ENCODE assay signal across 9 mouse cellular contexts in the genomic region with DNA sequence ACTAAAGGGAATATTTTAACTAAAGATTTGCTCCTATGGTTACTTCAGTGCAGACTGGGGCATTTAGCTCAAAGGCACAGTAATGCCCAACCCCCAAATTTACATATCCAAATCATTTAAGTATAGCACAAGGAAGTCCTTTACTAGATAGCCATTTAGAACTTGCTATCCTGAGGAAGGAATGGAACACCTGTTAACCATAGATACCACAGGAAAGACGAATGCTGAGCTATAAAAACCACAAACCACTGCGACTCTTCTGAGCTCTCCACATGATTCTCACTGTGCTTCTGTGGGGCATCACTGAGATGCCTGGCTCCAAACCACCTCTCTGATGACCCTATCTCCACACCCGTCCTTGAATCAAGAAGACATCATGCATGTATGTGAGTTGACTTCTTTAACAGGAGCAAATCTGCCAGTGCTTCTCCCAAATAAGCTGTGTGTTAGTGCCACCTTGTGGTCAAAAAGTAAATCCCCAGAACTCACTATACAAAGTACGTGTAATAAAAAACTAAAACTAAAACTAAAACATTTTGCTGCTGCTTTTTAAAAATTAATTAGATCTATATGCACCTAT. TPM values are rescaled to one million over a fixed set of nuclear protein-coding genes. Genes with fewer than 3 reads are reported as not detected.
DNase-seq lines count a peak whose midpoint lies in the region; ATAC-seq and TF ChIP-seq lines count a peak whose summit lies in the region.
"Had no signal": no experiment of that assay in that cellular context is flagged by ENCODE, and none has a peak within 500 bp of the region (broad histone marks: within the 10 kb centered on the region; RNA-seq: fewer than 3 reads in every experiment).

No protein-coding gene starts in this region.

- TF ChIP-seq POLR2A in CH12.LX (IDR thresholded peaks at IDR 0.05; ENCODE audit: low read depth, low read length), result no peak

- no peak for TF ChIP-seq EP300 in heart, postnatal 0 days (IDR thresholded peaks at IDR 0.05; ENCODE audit: low read depth)
- no peak for TF ChIP-seq EP300 in CH12.LX (IDR thresholded peaks at IDR 0.05; ENCODE audit: low read length)

- no peak for ATAC-seq in heart, postnatal 0 days (ENCODE audit: insufficient read depth, low read depth)
- ATAC-seq in midbrain, embryonic 15.5 days (replicated peaks), result peak; percentile 62; the same call in 1 of the 2 replicates

- no peak overlapping the region for H3K4me3 ChIP-seq in heart, postnatal 0 days (ENCODE audit: low read depth, low read length)
- no peak overlapping the region for H3K4me3 ChIP-seq in CH12.LX (replicated peaks in 1 of 3; ENCODE audit: low read depth in 2 of 3, low read length in 2 of 3, poor library complexity in 1 of 3)
- H3K4me3 ChIP-seq in midbrain, embryonic 15.5 days, result no peak overlapping the region

- TF ChIP-seq RAD21 in CH12.LX (IDR thresholded peaks at IDR 0.05; ENCODE audit: low read depth, low read length), result peak; percentile 83

- TF ChIP-seq CTCF in heart, postnatal 0 days (IDR thresholded peaks at IDR 0.05; ENCODE audit: low read depth), result peak; percentile 67
- peak; percentile 62 to 85 for TF ChIP-seq CTCF in CH12.LX (conservative IDR thresholded peaks at IDR 0.05 in 1 of 2, IDR thresholded peaks at IDR 0.05 in 1 of 2; ENCODE audit: low read depth in 2 of 2, low read length in 2 of 2)

- no peak overlapping the region for H3K4me2 ChIP-seq in heart, postnatal 0 days (ENCODE audit: low read depth, low read length)
- H3K4me2 ChIP-seq in CH12.LX (ENCODE audit: insufficient read depth, low read depth, poor library complexity, severe bottlenecking), result peak overlapping the region; percentile 68; the same call in 1 of the 2 replicates
- no peak overlapping the region for H3K4me2 ChIP-seq in midbrain, embryonic 15.5 days

- 29% methylated on average over 4 of the region's 4 CpGs for WGBS in heart, postnatal 0 days
- WGBS in midbrain, embryonic 15.5 days, result 37% methylated on average over 4 of the region's 4 CpGs

- dilution Hi-C loops in CH12.LX (cut with MboI; ENCODE audit: extremely low pct_ligation_motif_present, extremely low pct_unique_long_range_greater_than_20kb, low sequenced_read_pairs), result no loop called here

- no peaks in the 10 kb centered on the region for H3K9me3 ChIP-seq in heart, postnatal 0 days (replicated peaks; ENCODE audit: control insufficient read depth, low read length)
- no peaks in the 10 kb centered on the region for H3K9me3 ChIP-seq in CH12.LX (replicated peaks; ENCODE audit: low read length)
- no peaks in the 10 kb centered on the region for H3K9me3 ChIP-seq in midbrain, embryonic 15.5 days

- no peaks in the 10 kb centered on the region for H3K79me2 ChIP-seq in CH12.LX (replicated peaks; ENCODE audit: control insufficient read depth, extremely low read depth, insufficient read depth, poor library complexity, severe bottlenecking)

- H3K27ac ChIP-seq in heart, postnatal 0 days (ENCODE audit: low read depth), result no peak overlapping the region
- no peak overlapping the region for H3K27ac ChIP-seq in CH12.LX (ENCODE audit: insufficient read depth, low read depth)
- H3K27ac ChIP-seq in midbrain, embryonic 15.5 days, result no peak overlapping the region

- in situ Hi-C loops in CH12.LX (cut with MboI; ENCODE audit: low pct_ligation_motif_present, low pct_unique_long_range_greater_than_20kb, low sequenced_read_pairs), result loop anchor here (5.0 kb wide), 1 partner anchor 50 kb away; no protein-coding TSS in a partner anchor

- DNase-seq in heart, postnatal 0 days (ENCODE audit: low spot score), result peak; percentile 40
- DNase-seq in heart, postnatal 25 days (ENCODE audit: low spot score), result no peak
- DNase-seq in CH12.LX (ENCODE audit: extremely low read depth), result peak; percentile 76
- DNase-seq in c-Kit-positive CD71-positive TER-119-positive erythroid progenitor cells, embryonic 14.5 days (ENCODE audit: low spot score), result peak; percentile 54
- DNase-seq in heart, postnatal 10 days, result peak; percentile 26 to 59
- peak; percentile 20 for DNase-seq in layer of hippocampus, adult 9-11 months
- peak; percentile 21 for DNase-seq in thymus, postnatal 4 days

- intact Hi-C loops in heart, postnatal 25 days (cut with DNase I), result no loop called here
- intact Hi-C loops in heart, postnatal 10 days (cut with DNase I), result loop anchor here (1.0 to 5.0 kb wide), 3 partner anchors 47 to 1360 kb away; no protein-coding TSS in a partner anchor

- H3K4me1 ChIP-seq in heart, postnatal 0 days (ENCODE audit: control insufficient read depth, insufficient read depth), result no peaks in the 10 kb centered on the region
- peaks cover 0 to 23% of the 10 kb centered on the region in 2 experiments; a peak in 2 of 4 replicates for H3K4me1 ChIP-seq in CH12.LX (ENCODE audit: control insufficient read depth in 1 of 2, insufficient read depth in 2 of 2)
- H3K4me1 ChIP-seq in midbrain, embryonic 15.5 days, result no peaks in the 10 kb centered on the region

- no peaks in the 10 kb centered on the region for H3K27me3 ChIP-seq in heart, postnatal 0 days (ENCODE audit: control insufficient read depth, insufficient read depth, low read length)
- no peaks in the 10 kb centered on the region for H3K27me3 ChIP-seq in CH12.LX (replicated peaks)
- 0 out of 2 replicates have a peak, but pooled peaks cover 4% of the 10 kb centered on the region for H3K27me3 ChIP-seq in midbrain, embryonic 15.5 days (replicated peaks)

- no peaks in the 10 kb centered on the region for H3K36me3 ChIP-seq in heart, postnatal 0 days (replicated peaks; ENCODE audit: control insufficient read depth, insufficient read depth, low read length)
- no peaks in the 10 kb centered on the region for H3K36me3 ChIP-seq in CH12.LX (replicated peaks in 1 of 2; ENCODE audit: control insufficient read depth in 1 of 2, insufficient read depth in 1 of 2, low read length in 1 of 2)
- H3K36me3 ChIP-seq in midbrain, embryonic 15.5 days (replicated peaks), result no peaks in the 10 kb centered on the region

- no peak overlapping the region for H3K9ac ChIP-seq in heart, postnatal 0 days (replicated peaks; ENCODE audit: low read depth, low read length)
- H3K9ac ChIP-seq in CH12.LX (ENCODE audit: insufficient read depth, low read depth), result 0 out of 2 replicates have a peak overlapping the region, but pooled peaks have one; percentile 24
- no peak overlapping the region for H3K9ac ChIP-seq in midbrain, embryonic 15.5 days

TF ChIP-seq in CH12.LX, 34 proteins besides CTCF, POLR2A, EP300 and RAD21:
- TF ChIP-seq ZC3H11A (IDR thresholded peaks at IDR 0.05; ENCODE audit: low read depth, low read length) (no peak), RCOR1 (conservative IDR thresholded peaks at IDR 0.05; ENCODE audit: low read depth, low read length) (no peak), SMC3 (IDR thresholded peaks at IDR 0.05; ENCODE audit: low read depth, low read length) (peak; percentile 67), CHD1 (IDR thresholded peaks at IDR 0.05; ENCODE audit: low read depth, low read length) (no peak), MYC (IDR thresholded peaks at IDR 0.05; ENCODE audit: low read depth, low read length) (0 out of 2 replicates have a peak, but pooled peaks have one; percentile 14), ZMIZ1 (IDR thresholded peaks at IDR 0.05; ENCODE audit: low read depth, low read length) (no peak), IRF4 (IDR thresholded peaks at IDR 0.05; ENCODE audit: low read depth, low read length) (no peak), MAZ (IDR thresholded peaks at IDR 0.05; ENCODE audit: low read depth, low read length) (no peak), JUND (conservative IDR thresholded peaks at IDR 0.05; ENCODE audit: low read depth, low read length) (0 out of 2 replicates have a peak, but pooled peaks have one; percentile 39), MAX (IDR thresholded peaks at IDR 0.05; ENCODE audit: low read length) (0 out of 2 replicates have a peak, but pooled peaks have one; percentile 17), PAX5 (IDR thresholded peaks at IDR 0.05; ENCODE audit: low read length) (no peak), ZNF384 (IDR thresholded peaks at IDR 0.05; ENCODE audit: low read depth, low read length) (no peak; the same call in 1 of the 2 replicates)

RNA-seq across cellular contexts. Expression of a gene that starts 10.8 kb away (rescaled TPM):
- 2.6 and 5.7 TPM in 2 replicates for total RNA-seq in heart, postnatal 0 days (2014; rRNA removed; ENCODE audit: low replicate concordance)
- 5.2 and 5.3 TPM in 2 replicates for polyA plus RNA-seq in heart, postnatal 0 days (2015; fragmentation: Nextera tagmentation; extraction: Ambion mirVana)
- total RNA-seq in heart, postnatal 25 days (2021), result 1 to 10 TPM; 3.2 to 3.8 TPM
- 13.7 and 19.9 TPM in 2 replicates for total RNA-seq in CH12.LX (2012; rRNA removed)
- total RNA-seq in CH12.LX (2014; rRNA removed), result 36.0 and 43.5 TPM in 2 replicates
- 36.5 TPM in 2 replicates for polyA plus RNA-seq in CH12.LX (2012; ENCODE audit: insufficient read length, low read depth)
- 1 to 10 TPM; 4.6 to 5.1 TPM for total RNA-seq in heart, postnatal 10 days (2021)
- 11.4 and 12.0 TPM in 2 replicates for polyA plus RNA-seq in midbrain, embryonic 15.5 days (2015; fragmentation: Nextera tagmentation; extraction: Ambion mirVana)

RNA-seq across cellular contexts. Expression of a gene that starts 14.5 kb away (rescaled TPM):
- not detected in 2 replicates for total RNA-seq in heart, postnatal 0 days (2014; rRNA removed; ENCODE audit: low replicate concordance)
- not detected in 2 replicates for polyA plus RNA-seq in heart, postnatal 0 days (2015; fragmentation: Nextera tagmentation; extraction: Ambion mirVana)
- total RNA-seq in heart, postnatal 25 days (2021), result not detected
- total RNA-seq in CH12.LX (2012; rRNA removed), result not detected in 2 replicates
- total RNA-seq in CH12.LX (2014; rRNA removed), result not detected in 2 replicates
- polyA plus RNA-seq in CH12.LX (2012; ENCODE audit: insufficient read length, low read depth), result not detected in 2 replicates
- under 1 TPM in 1 of 2 experiments, not detected in 1; 0.07 TPM for total RNA-seq in heart, postnatal 10 days (2021)
- 0.05 TPM in 1 of 2 replicates, not detected in the other for polyA plus RNA-seq in midbrain, embryonic 15.5 days (2015; fragmentation: Nextera tagmentation; extraction: Ambion mirVana)
- polyA plus RNA-seq: stomach, embryonic 14.5 days had no signal
